Mouse (Mus musculus) lung, postnatal 0 days (tissue): ENCODE results near the gene Rbm44.

Experiments used
- CTCF ChIP-seq: IDR thresholded peaks from 2 replicates; pipeline ENCODE4 v1.5.1; 2016; ENCODE audit warnings: antibody characterized with exemption, mild to moderate bottlenecking
- EP300 ChIP-seq: IDR thresholded peaks from 2 replicates; pipeline ENCODE4 v1.6.1; 2016; ENCODE audit warnings: antibody characterized with exemption, mild to moderate bottlenecking, control low read depth

- TF ChIP-seq EP300 (no peak), CTCF (no peak)
Observed at GRCm38 (mm10) chr1:91123466-91123865, 21.4 kb upstream of the Rbm44 start.
